25 mouse cellular contexts compared by ENCODE assay signal in genomic region chr6:143298391-143298790, GRCm38 (mm10).
"Had no signal": no experiment of that assay in that cellular context is flagged by ENCODE, and none has a peak within 500 bp of the region (broad histone marks: within the 10 kb centered on the region; RNA-seq: fewer than 3 reads in every experiment).

No protein-coding gene starts in this region.

- DNase-seq: gastrocnemius, postnatal 14 days; gastrocnemius, postnatal 36 days; heart, adult 18-20 months; heart, postnatal 10 days; heart, postnatal 36 days; kidney, adult 11 months; kidney, adult 2 months; kidney, adult 9 months; kidney, postnatal 14 days; kidney, postnatal 36 days; layer of hippocampus, adult 9-11 months; layer of hippocampus, postnatal 36 days; left cerebral cortex, postnatal 4 days had no signal

- H3K4me2 ChIP-seq: heart, embryonic 12.5 days; hindbrain, embryonic 13.5 days; kidney, embryonic 15.5 days; limb, embryonic 13.5 days; limb, embryonic 15.5 days; liver, embryonic 12.5 days had no signal

- H3K4me3 ChIP-seq: heart, embryonic 10.5 days; heart, embryonic 12.5 days; hindbrain, embryonic 13.5 days; kidney, embryonic 15.5 days; limb, embryonic 13.5 days; limb, embryonic 15.5 days; liver, embryonic 12.5 days had no signal

- H3K4me1 ChIP-seq: heart, embryonic 10.5 days; heart, embryonic 12.5 days; hindbrain, embryonic 13.5 days; kidney, embryonic 15.5 days; limb, embryonic 15.5 days; liver, embryonic 12.5 days had no signal

- H3K9me3 ChIP-seq: heart, embryonic 10.5 days; heart, embryonic 12.5 days; hindbrain, embryonic 13.5 days; kidney, embryonic 15.5 days; limb, embryonic 13.5 days; limb, embryonic 15.5 days; liver, embryonic 12.5 days had no signal

- H3K36me3 ChIP-seq: heart, embryonic 10.5 days; heart, embryonic 12.5 days; hindbrain, embryonic 13.5 days; kidney, embryonic 15.5 days; limb, embryonic 13.5 days; limb, embryonic 15.5 days; liver, embryonic 12.5 days had no signal

- H3K27me3 ChIP-seq: heart, embryonic 12.5 days; hindbrain, embryonic 13.5 days; kidney, embryonic 15.5 days; limb, embryonic 15.5 days; liver, embryonic 12.5 days had no signal

- H3K9ac ChIP-seq: heart, embryonic 12.5 days; hindbrain, embryonic 13.5 days; kidney, embryonic 15.5 days; limb, embryonic 13.5 days; limb, embryonic 15.5 days; liver, embryonic 12.5 days; liver, embryonic 14.5 days had no signal

- H3K27ac ChIP-seq: heart, embryonic 10.5 days; hindbrain, embryonic 13.5 days; kidney, embryonic 15.5 days; kidney, postnatal 0 days; limb, embryonic 13.5 days; limb, embryonic 15.5 days; liver, embryonic 12.5 days; liver, embryonic 14.5 days had no signal

- ATAC-seq: hindbrain, embryonic 16.5 days; inflammation-experienced regulatory T-cells, adult 6 months; intestine, embryonic 16.5 days; liver, embryonic 12.5 days had no signal
